In the genomic region with DNA sequence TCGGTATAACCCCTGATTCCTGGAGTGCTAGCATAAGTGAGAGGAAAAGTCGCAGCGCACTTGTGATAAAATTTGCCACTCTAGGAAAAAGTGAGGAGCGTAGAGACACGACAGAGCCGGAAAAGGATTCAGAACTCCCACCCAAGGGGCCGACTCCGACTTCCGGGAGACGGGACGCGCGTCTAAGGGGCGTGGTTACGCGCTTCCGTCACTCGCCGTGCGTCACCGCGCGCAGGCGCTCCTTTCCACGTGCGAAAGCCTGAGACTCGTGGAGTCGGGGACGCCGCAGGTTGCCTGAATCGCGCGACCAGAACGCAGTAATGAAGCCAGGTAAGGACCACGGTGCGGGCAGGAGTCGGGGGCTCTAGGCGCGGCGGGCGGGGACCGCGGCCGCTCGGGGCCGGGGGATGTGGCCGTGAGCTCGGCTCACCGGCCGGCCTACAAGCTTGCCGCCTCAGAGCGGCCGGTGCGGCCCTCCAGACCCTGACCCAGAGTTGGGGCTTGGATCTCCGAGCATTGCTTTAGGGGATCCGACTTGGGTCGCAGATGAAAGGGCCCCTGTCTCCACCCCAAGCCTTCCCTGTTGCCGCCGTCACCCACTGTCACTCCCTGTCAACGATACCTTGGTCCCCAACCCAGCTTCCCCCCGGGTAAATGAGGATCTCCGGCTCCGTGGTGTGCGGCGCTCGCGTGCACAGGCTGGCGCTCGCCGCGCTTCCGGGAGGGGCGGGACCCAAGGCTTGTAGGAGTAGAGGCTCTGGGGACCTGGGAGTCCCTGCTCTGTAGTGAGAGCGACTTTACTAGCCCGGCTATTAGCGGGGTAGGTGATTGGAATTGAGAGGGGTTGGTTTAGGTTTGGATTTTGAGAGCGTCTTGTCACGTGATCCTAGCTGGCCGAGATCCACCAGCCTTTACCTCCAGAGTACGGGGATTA, we compare ENCODE assay signal across 8 mouse cellular contexts. TPM values are rescaled to one million over a fixed set of nuclear protein-coding genes. Genes with fewer than 3 reads are reported as not detected.
DNase-seq lines count a peak whose midpoint lies in the region; ATAC-seq and TF ChIP-seq lines count a peak whose summit lies in the region.

Gene Fbl, plus strand, starts transcription at position 222 of the 934 bp plus-strand sequence.

- H3K4me1 ChIP-seq in G1E (ENCODE audit: insufficient read depth, low read depth, low read length): peaks cover 54% of the 10 kb centered on the region
- H3K4me1 ChIP-seq in forebrain, postnatal 0 days (ENCODE audit: insufficient read depth): peaks cover 19% of the 10 kb centered on the region
- peaks cover 34% of the 10 kb centered on the region for H3K4me1 ChIP-seq in lung, embryonic 15.5 days

- H3K9ac ChIP-seq in forebrain, postnatal 0 days: peak within 1 kb of the TSS; percentile 67
- H3K9ac ChIP-seq in lung, embryonic 15.5 days: peak within 1 kb of the TSS; percentile 80

- peaks cover 42% of the 10 kb centered on the region for H3K36me3 ChIP-seq in G1E (replicated peaks)
- H3K36me3 ChIP-seq in forebrain, postnatal 0 days (ENCODE audit: insufficient read depth): no peaks in the 10 kb centered on the region
- no peaks in the 10 kb centered on the region for H3K36me3 ChIP-seq in lung, embryonic 15.5 days

- ATAC-seq in G1E (ENCODE audit: extremely low read depth, insufficient number of reproducible peaks, low FRiP score, poor library complexity, severe bottlenecking): peak; percentile 67
- ATAC-seq in forebrain, postnatal 0 days: peak; percentile 98
- ATAC-seq in lung, embryonic 15.5 days (ENCODE audit: borderline replicate concordance, extremely low read depth, low FRiP score, low TSS enrichment): peak; percentile 89

- H3K27ac ChIP-seq in forebrain, postnatal 0 days (ENCODE audit: low read depth, low read length): peak within 1 kb of the TSS; percentile 81
- H3K27ac ChIP-seq in lung, embryonic 15.5 days: peak within 1 kb of the TSS; percentile 89

- peaks cover 8% of the 10 kb centered on the region for H3K9me3 ChIP-seq in G1E (replicated peaks)
- no peaks in the 10 kb centered on the region for H3K9me3 ChIP-seq in forebrain, postnatal 0 days (ENCODE audit: low read length)
- no peaks in the 10 kb centered on the region; the same call in 1 of the 2 replicates for H3K9me3 ChIP-seq in lung, embryonic 15.5 days

- TF ChIP-seq CTCF in G1E (IDR thresholded peaks at IDR 0.05; ENCODE audit: low read depth, low read length): no peak
- no peak for TF ChIP-seq CTCF in forebrain, postnatal 0 days (IDR thresholded peaks at IDR 0.05; ENCODE audit: low read depth)

- peak; percentile 90 for DNase-seq in G1E (ENCODE audit: low spot score)
- peak; percentile 88 to 93 for DNase-seq in cerebellum, adult 18-20 months
- peak; percentile 97 for DNase-seq in forebrain, postnatal 0 days
- peak; percentile 92 for DNase-seq in heart, postnatal 4 days
- DNase-seq in layer of hippocampus, adult 8-10 months (ENCODE audit: low spot score in 2 of 2): peak; percentile 86 to 90
- DNase-seq in ovary, adult 18-20 months (ENCODE audit: low spot score): peak; percentile 84
- DNase-seq in thymus, postnatal 0 days (ENCODE audit: low spot score): peak; percentile 95

- no peaks in the 10 kb centered on the region for H3K27me3 ChIP-seq in G1E (ENCODE audit: insufficient read depth, low read length)
- no peaks in the 10 kb centered on the region for H3K27me3 ChIP-seq in forebrain, postnatal 0 days (ENCODE audit: insufficient read depth, low read length)
- no peaks in the 10 kb centered on the region for H3K27me3 ChIP-seq in lung, embryonic 15.5 days

- 3% methylated on average over 79 of the region's 80 CpGs for WGBS in forebrain, postnatal 0 days
- WGBS in lung, embryonic 15.5 days: under 1% methylated on average over 77 of the region's 80 CpGs

- peak within 1 kb of the TSS; percentile 88 for H3K4me2 ChIP-seq in forebrain, postnatal 0 days (ENCODE audit: low read depth)
- H3K4me2 ChIP-seq in lung, embryonic 15.5 days: peak within 1 kb of the TSS; percentile 91

- peak within 1 kb of the TSS; percentile 86 for H3K4me3 ChIP-seq in G1E (ENCODE audit: low read depth, low read length)
- peak within 1 kb of the TSS; percentile 73 for H3K4me3 ChIP-seq in forebrain, postnatal 0 days (ENCODE audit: low read depth, low read length)
- H3K4me3 ChIP-seq in lung, embryonic 15.5 days: peak within 1 kb of the TSS; percentile 90

RNA-seq across cellular contexts. Expression of gene Fbl, which starts in this region (rescaled TPM):
- total RNA-seq in G1E (2014; fragmentation: Nextera tagmentation) (71.4 and 78.3 TPM in 2 replicates), G1E (2017) (122 and 148 TPM in 2 replicates)
- 585 and 591 TPM in 2 replicates for polyA plus RNA-seq in G1E (2012)
- total RNA-seq in forebrain, postnatal 0 days (2014; rRNA removed): 40.4 and 49.5 TPM in 2 replicates
- polyA plus RNA-seq in forebrain, postnatal 0 days (2015; fragmentation: Nextera tagmentation; extraction: Ambion mirVana): 86.3 and 91.3 TPM in 2 replicates
- total RNA-seq in heart, postnatal 4 days (2021): 10 to 100 TPM; 67.2 to 68.2 TPM
- 10 to 100 TPM; 44.6 to 56.7 (median 54.5) TPM for total RNA-seq in layer of hippocampus, adult 8-10 months (2022)
- 119 and 127 TPM in 2 replicates for polyA plus RNA-seq in lung, embryonic 15.5 days (2015; fragmentation: Nextera tagmentation; extraction: Ambion mirVana)
- polyA plus RNA-seq in thymus, postnatal 0 days (2015; fragmentation: Nextera tagmentation; extraction: Ambion mirVana): 147 and 150 TPM in 2 replicates

Comparison
In these comparisons a context has a peak if more than half of its experiments do, and no peak if none do; other contexts are left out.
1. Peak in every context shown above with its lines: DNase-seq, ATAC-seq, H3K4me3 ChIP-seq and H3K27ac ChIP-seq.